Mouse (Mus musculus): ENCODE data around the gene Dis3l2.

DNA sequence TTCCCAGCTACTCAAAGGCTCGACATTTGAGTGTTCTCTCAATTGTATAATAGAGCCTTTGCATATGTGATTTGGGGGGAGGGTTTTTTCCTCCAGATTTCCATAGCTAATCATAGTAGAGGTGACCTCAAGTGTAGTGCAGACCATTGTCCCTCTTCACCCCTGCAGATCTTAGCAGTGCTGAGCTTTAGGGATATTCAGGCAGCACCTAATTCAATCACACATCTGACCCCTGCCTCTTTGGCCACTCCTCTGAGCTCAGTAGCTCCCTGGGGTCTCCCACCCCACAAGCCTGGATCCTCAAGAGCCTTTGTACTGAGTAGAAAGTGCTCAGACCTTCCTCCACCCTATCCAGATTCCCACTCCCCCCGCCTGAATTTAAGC, 299.6 kb downstream of the Dis3l2 start:
- TF ChIP-seq CTCF (IDR thresholded peaks at IDR 0.05; ENCODE audit: control insufficient read depth, insufficient read depth, insufficient read length) (no peak), MYOG (IDR thresholded peaks at IDR 0.05; ENCODE audit: control insufficient read depth, extremely low read depth, insufficient read length) (no peak), MAX (IDR thresholded peaks at IDR 0.05) (no peak), CEBPB (IDR thresholded peaks at IDR 0.05; ENCODE audit: low read depth) (no peak), FOSL1 (IDR thresholded peaks at IDR 0.05; ENCODE audit: insufficient read depth, low read length, poor library complexity, severe bottlenecking) (no peak), USF1 (IDR thresholded peaks at IDR 0.05; ENCODE audit: low read depth) (no peak), MYOD1 (IDR thresholded peaks at IDR 0.05; ENCODE audit: control insufficient read depth, insufficient read length, low read depth) (no peak)
